Mouse (Mus musculus): ENCODE measurements around the gene Tmem125. TPM values are rescaled to one million over a fixed set of nuclear protein-coding genes. Genes with fewer than 3 reads are reported as not detected.

Gene Tmem125
- polyA plus RNA-seq (2012; rRNA removed), result 5.2 and 6.0 TPM in 2 replicates
- 7.6 and 11.1 TPM in 2 replicates for polyA plus RNA-seq (2014; fragmentation: Nextera tagmentation; extraction: Ambion mirVana)

DNA sequence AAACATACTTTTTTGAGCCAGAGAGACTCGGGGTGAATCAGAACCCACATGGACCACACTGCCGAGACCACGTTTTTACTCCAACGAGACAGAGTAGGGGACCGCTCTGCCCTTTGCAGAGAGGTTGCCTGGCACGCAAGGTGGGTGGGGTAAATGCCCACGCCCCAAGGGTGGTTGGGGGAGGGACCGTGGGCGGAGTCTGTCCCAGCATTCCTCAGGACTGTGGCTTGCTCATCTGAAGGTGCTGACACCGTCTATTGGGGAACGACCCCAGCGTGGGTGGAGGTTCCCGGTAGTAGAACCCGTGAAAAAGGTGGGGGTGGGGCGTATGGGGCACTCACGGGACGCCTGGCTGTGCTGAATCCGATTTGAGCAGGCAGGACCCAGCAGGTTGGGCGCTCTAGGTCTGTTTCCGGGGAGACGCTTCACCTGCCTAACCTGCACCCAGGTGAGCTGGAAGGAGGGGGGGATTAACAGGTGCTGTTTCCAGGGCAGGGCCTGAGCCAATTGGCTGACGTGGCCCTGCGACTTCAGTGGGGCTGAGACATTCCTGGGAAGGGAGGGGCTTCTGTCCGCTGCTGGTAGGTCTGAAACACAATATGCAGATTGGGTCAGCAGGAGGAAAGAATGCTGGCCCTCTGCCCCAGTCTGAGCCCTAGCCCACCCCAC is at the start of gene Tmem125:
Gene Tmem125, minus strand, starts transcription at position 453 of the 669 bp plus-strand sequence.
- WGBS, result 4% methylated on average over 24 of the region's 24 CpGs

DNA sequence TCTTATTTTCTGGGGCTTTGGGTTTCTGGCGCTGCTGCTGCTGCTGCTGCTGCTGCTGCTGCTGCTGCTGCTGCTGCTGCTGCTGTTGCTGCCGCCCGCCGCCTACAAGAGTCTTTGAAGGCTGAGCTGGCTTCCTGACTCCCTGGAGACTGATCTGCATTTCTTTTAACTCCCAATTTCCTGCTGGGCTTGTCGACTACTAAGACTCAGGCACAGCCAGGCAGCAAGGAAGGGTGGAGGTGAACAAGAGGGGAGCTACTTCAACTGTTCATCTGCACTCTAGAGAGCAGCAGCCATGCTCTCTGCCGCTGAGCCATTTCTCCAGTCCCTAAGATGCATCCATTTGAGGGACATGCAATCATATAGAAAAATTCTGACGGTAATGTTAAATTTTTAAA is 45.9 kb upstream of the Tmem125 start:
- DNase-seq (ENCODE audit: low spot score), result no peak
- H3K4me1 ChIP-seq (ENCODE audit: control insufficient read depth, insufficient read depth, low read length), result peaks cover 6% of the 10 kb centered on the region; the same call in 1 of the 2 replicates
- no peaks in the 10 kb centered on the region for H3K9me3 ChIP-seq (ENCODE audit: control insufficient read depth, low read length)
- no peak overlapping the region for H3K27ac ChIP-seq (replicated peaks; ENCODE audit: low read depth, low read length)
- no peak overlapping the region for H3K4me3 ChIP-seq (replicated peaks; ENCODE audit: low read length)
- H3K4me2 ChIP-seq (replicated peaks; ENCODE audit: low read depth, low read length, severe bottlenecking), result no peak overlapping the region
- no peaks in the 10 kb centered on the region for H3K36me3 ChIP-seq (ENCODE audit: control insufficient read depth, insufficient read depth, low read length)
- H3K9ac ChIP-seq (ENCODE audit: low read depth, low read length, severe bottlenecking), result 0 out of 2 replicates have a peak overlapping the region, but pooled peaks have one; percentile 16
- H3K27me3 ChIP-seq (ENCODE audit: control insufficient read depth, insufficient read depth, low read length), result no peaks in the 10 kb centered on the region
- no peak for ATAC-seq (ENCODE audit: low FRiP score, low read depth)
- 14% methylated on average over 7 of the region's 7 CpGs for WGBS
- no peak for TF ChIP-seq POLR2A (IDR thresholded peaks at IDR 0.05; ENCODE audit: borderline replicate concordance, extremely low read depth, insufficient read depth, insufficient read length)

More for the DNA sequence above, at the start of gene Tmem125:
- TF ChIP-seq POLR2A (IDR thresholded peaks at IDR 0.05; ENCODE audit: borderline replicate concordance, extremely low read depth, insufficient read depth, insufficient read length), result no peak
- ATAC-seq (ENCODE audit: low FRiP score, low read depth) (peak; percentile 36), DNase-seq (ENCODE audit: low spot score) (peak; percentile 38)
- Histone ChIP-seq H3K4me3 (replicated peaks; ENCODE audit: low read length) (peak within 1 kb of the TSS; percentile 29), H3K9me3 (ENCODE audit: control insufficient read depth, low read length) (peaks cover 3% of the 10 kb centered on the region; the same call in 1 of the 2 replicates), H3K36me3 (ENCODE audit: control insufficient read depth, insufficient read depth, low read length) (no peaks in the 10 kb centered on the region), H3K27ac (replicated peaks; ENCODE audit: low read depth, low read length) (no peak within 1 kb of the TSS), H3K27me3 (ENCODE audit: control insufficient read depth, insufficient read depth, low read length) (no peaks in the 10 kb centered on the region), H3K9ac (ENCODE audit: low read depth, low read length, severe bottlenecking) (no peak within 1 kb of the TSS; the same call in 1 of the 2 replicates), H3K4me1 (ENCODE audit: control insufficient read depth, insufficient read depth, low read length) (0 out of 2 replicates have a peak, but pooled peaks cover 8% of the 10 kb centered on the region), H3K4me2 (replicated peaks; ENCODE audit: low read depth, low read length, severe bottlenecking) (peak within 1 kb of the TSS; percentile 60)

GRCm38 (mm10) chr4:118589053-118589732 is 45.3 kb upstream of the Tmem125 start:
- Histone ChIP-seq H3K4me2 (replicated peaks; ENCODE audit: low read depth, low read length, severe bottlenecking) (no peak overlapping the region), H3K4me1 (ENCODE audit: control insufficient read depth, insufficient read depth, low read length) (peaks cover 6% of the 10 kb centered on the region; the same call in 1 of the 2 replicates), H3K4me3 (replicated peaks; ENCODE audit: low read length) (no peak overlapping the region), H3K27ac (replicated peaks; ENCODE audit: low read depth, low read length) (no peak overlapping the region), H3K9ac (ENCODE audit: low read depth, low read length, severe bottlenecking) (0 out of 2 replicates have a peak overlapping the region, but pooled peaks have one; percentile 16), H3K9me3 (ENCODE audit: control insufficient read depth, low read length) (no peaks in the 10 kb centered on the region), H3K36me3 (ENCODE audit: control insufficient read depth, insufficient read depth, low read length) (no peaks in the 10 kb centered on the region), H3K27me3 (ENCODE audit: control insufficient read depth, insufficient read depth, low read length) (no peaks in the 10 kb centered on the region)
- no peak for TF ChIP-seq POLR2A (IDR thresholded peaks at IDR 0.05; ENCODE audit: borderline replicate concordance, extremely low read depth, insufficient read depth, insufficient read length)
- no peak for DNase-seq (ENCODE audit: low spot score)
- ATAC-seq (ENCODE audit: low FRiP score, low read depth), result no peak
- 71% methylated on average over 12 of the region's 12 CpGs for WGBS

- Histone ChIP-seq H3K4me2 (replicated peaks; ENCODE audit: low read depth, low read length, severe bottlenecking) (no peak overlapping the region), H3K9ac (ENCODE audit: low read depth, low read length, severe bottlenecking) (no peak overlapping the region), H3K36me3 (ENCODE audit: control insufficient read depth, insufficient read depth, low read length) (no peaks in the 10 kb centered on the region), H3K27ac (replicated peaks; ENCODE audit: low read depth, low read length) (no peak overlapping the region), H3K4me1 (ENCODE audit: control insufficient read depth, insufficient read depth, low read length) (peaks cover 6% of the 10 kb centered on the region; the same call in 1 of the 2 replicates), H3K9me3 (ENCODE audit: control insufficient read depth, low read length) (no peaks in the 10 kb centered on the region), H3K27me3 (ENCODE audit: control insufficient read depth, insufficient read depth, low read length) (no peaks in the 10 kb centered on the region), H3K4me3 (replicated peaks; ENCODE audit: low read length) (no peak overlapping the region)
- ATAC-seq (ENCODE audit: low FRiP score, low read depth) (no peak), DNase-seq (ENCODE audit: low spot score) (no peak)
- TF ChIP-seq POLR2A (IDR thresholded peaks at IDR 0.05; ENCODE audit: borderline replicate concordance, extremely low read depth, insufficient read depth, insufficient read length), result no peak
- WGBS, result 92% methylated on average over 8 of the region's 8 CpGs
Observed at GRCm38 (mm10) chr4:118582629-118583028, 38.8 kb upstream of the Tmem125 start.

DNA sequence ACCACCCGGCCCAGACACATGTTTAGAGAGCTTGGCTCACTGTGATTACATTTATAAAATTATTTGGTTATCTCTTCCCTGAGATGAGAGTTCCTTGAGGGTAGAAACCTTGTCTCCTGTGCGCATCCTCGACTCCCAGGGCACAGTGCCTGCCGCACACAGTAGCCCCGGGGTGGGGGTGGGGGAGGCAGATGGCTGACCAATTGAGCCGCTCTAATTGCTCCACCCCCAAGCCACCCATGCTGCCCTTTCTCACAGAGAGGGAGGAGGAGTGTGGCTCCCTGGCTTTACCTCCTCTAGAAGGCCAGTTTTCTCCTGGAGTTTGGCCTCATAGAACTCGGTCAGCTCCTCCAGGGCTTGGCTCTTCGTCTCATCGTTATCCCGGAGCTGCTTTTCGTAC is 37.7 kb upstream of the Tmem125 start:
- Histone ChIP-seq H3K9me3 (ENCODE audit: control insufficient read depth, low read length) (no peaks in the 10 kb centered on the region), H3K4me3 (replicated peaks; ENCODE audit: low read length) (no peak overlapping the region), H3K4me2 (replicated peaks; ENCODE audit: low read depth, low read length, severe bottlenecking) (no peak overlapping the region), H3K27ac (replicated peaks; ENCODE audit: low read depth, low read length) (no peak overlapping the region), H3K27me3 (ENCODE audit: control insufficient read depth, insufficient read depth, low read length) (no peaks in the 10 kb centered on the region), H3K9ac (ENCODE audit: low read depth, low read length, severe bottlenecking) (no peak overlapping the region), H3K36me3 (ENCODE audit: control insufficient read depth, insufficient read depth, low read length) (no peaks in the 10 kb centered on the region), H3K4me1 (ENCODE audit: control insufficient read depth, insufficient read depth, low read length) (no peaks in the 10 kb centered on the region)
- ATAC-seq (ENCODE audit: low FRiP score, low read depth) (no peak), DNase-seq (ENCODE audit: low spot score) (no peak)
- no peak for TF ChIP-seq POLR2A (IDR thresholded peaks at IDR 0.05; ENCODE audit: borderline replicate concordance, extremely low read depth, insufficient read depth, insufficient read length)
- WGBS, result 51% methylated on average over 10 of the region's 11 CpGs

Measured in limb, embryonic 14.5 days (tissue).